Mouse (Mus musculus): ENCODE results near the gene Spata32. TPM values are rescaled to one million over a fixed set of nuclear protein-coding genes. Genes with fewer than 3 reads are reported as not detected.

Gene Spata32
- polyA plus RNA-seq, 1 experiment from 2014 or later: not detected

- Histone ChIP-seq H3K27me3 (replicated peaks; ENCODE audit: control insufficient read depth, insufficient read depth, low read length) (peaks cover 41% of the 10 kb centered on the region), H3K27ac (ENCODE audit: low read depth) (no peak overlapping the region), H3K4me3 (ENCODE audit: low read depth, low read length) (no peak overlapping the region), H3K4me2 (ENCODE audit: low read length) (no peak overlapping the region), H3K9ac (ENCODE audit: low read length) (no peak overlapping the region), H3K36me3 (ENCODE audit: control insufficient read depth, insufficient read depth, low read length) (no peaks in the 10 kb centered on the region), H3K9me3 (ENCODE audit: control insufficient read depth, low read length) (no peaks in the 10 kb centered on the region), H3K4me1 (replicated peaks; ENCODE audit: control insufficient read depth, insufficient read depth, low read length) (no peaks in the 10 kb centered on the region; the same call in 1 of the 2 replicates)
- no peak for DNase-seq (ENCODE audit: low spot score)
- WGBS: 72% methylated on average over 7 of the region's 7 CpGs
- no peak for ATAC-seq (replicated peaks; ENCODE audit: low FRiP score, low TSS enrichment, low read depth)
These were observed 45.0 kb downstream of the Spata32 start for GRCm38 (mm10) chr11:103173041-103173770.

- H3K4me3 ChIP-seq (ENCODE audit: low read depth, low read length): no peak overlapping the region
- no peak overlapping the region for H3K9ac ChIP-seq (ENCODE audit: low read length)
- H3K27me3 ChIP-seq (replicated peaks; ENCODE audit: control insufficient read depth, insufficient read depth, low read length): peaks cover 41% of the 10 kb centered on the region
- no peak overlapping the region for H3K27ac ChIP-seq (ENCODE audit: low read depth)
- no peaks in the 10 kb centered on the region; the same call in 1 of the 2 replicates for H3K4me1 ChIP-seq (replicated peaks; ENCODE audit: control insufficient read depth, insufficient read depth, low read length)
- H3K4me2 ChIP-seq (ENCODE audit: low read length): no peak overlapping the region
- no peak for ATAC-seq (replicated peaks; ENCODE audit: low FRiP score, low TSS enrichment, low read depth)
- DNase-seq (ENCODE audit: low spot score): no peak
- 66% methylated on average over 6 of the region's 6 CpGs for WGBS
- no peaks in the 10 kb centered on the region for H3K36me3 ChIP-seq (ENCODE audit: control insufficient read depth, insufficient read depth, low read length)
- H3K9me3 ChIP-seq (ENCODE audit: control insufficient read depth, low read length): no peaks in the 10 kb centered on the region
These were observed 45.7 kb downstream of the Spata32 start for GRCm38 (mm10) chr11:103172392-103173040.

GRCm38 (mm10) chr11:103171703-103172391 is 46.4 kb downstream of the Spata32 start:
- peaks cover 41% of the 10 kb centered on the region for H3K27me3 ChIP-seq (replicated peaks; ENCODE audit: control insufficient read depth, insufficient read depth, low read length)
- DNase-seq (ENCODE audit: low spot score): no peak
- no peaks in the 10 kb centered on the region for H3K36me3 ChIP-seq (ENCODE audit: control insufficient read depth, insufficient read depth, low read length)
- no peaks in the 10 kb centered on the region for H3K9me3 ChIP-seq (ENCODE audit: control insufficient read depth, low read length)
- H3K27ac ChIP-seq (ENCODE audit: low read depth): no peak overlapping the region
- WGBS: 41% methylated on average over 9 of the region's 9 CpGs
- no peaks in the 10 kb centered on the region; the same call in 1 of the 2 replicates for H3K4me1 ChIP-seq (replicated peaks; ENCODE audit: control insufficient read depth, insufficient read depth, low read length)
- H3K4me2 ChIP-seq (ENCODE audit: low read length): peak overlapping the region; percentile 95
- peak overlapping the region; percentile 49; the same call in 1 of the 2 replicates for H3K4me3 ChIP-seq (ENCODE audit: low read depth, low read length)
- no peak overlapping the region for H3K9ac ChIP-seq (ENCODE audit: low read length)
- no peak for ATAC-seq (replicated peaks; ENCODE audit: low FRiP score, low TSS enrichment, low read depth)

GRCm38 (mm10) chr11:103171286-103171620 is 47.0 kb downstream of the Spata32 start:
- H3K9me3 ChIP-seq (ENCODE audit: control insufficient read depth, low read length): no peaks in the 10 kb centered on the region
- no peak for DNase-seq (ENCODE audit: low spot score)
- H3K4me2 ChIP-seq (ENCODE audit: low read length): peak overlapping the region; percentile 95
- H3K36me3 ChIP-seq (ENCODE audit: control insufficient read depth, insufficient read depth, low read length): no peaks in the 10 kb centered on the region
- H3K4me1 ChIP-seq (replicated peaks; ENCODE audit: control insufficient read depth, insufficient read depth, low read length): no peaks in the 10 kb centered on the region; the same call in 1 of the 2 replicates
- 0 out of 2 replicates have a peak, but pooled peaks have one; percentile 20 for ATAC-seq (replicated peaks; ENCODE audit: low FRiP score, low TSS enrichment, low read depth)
- peaks cover 41% of the 10 kb centered on the region for H3K27me3 ChIP-seq (replicated peaks; ENCODE audit: control insufficient read depth, insufficient read depth, low read length)
- H3K9ac ChIP-seq (ENCODE audit: low read length): peak overlapping the region; percentile 42
- peak overlapping the region; percentile 49 for H3K4me3 ChIP-seq (ENCODE audit: low read depth, low read length)
- H3K27ac ChIP-seq (ENCODE audit: low read depth): no peak overlapping the region
- WGBS: 2% methylated on average over 16 of the region's 23 CpGs

GRCm38 (mm10) chr11:103170494-103171285 is 47.5 kb downstream of the Spata32 start, which contains the start of gene Fmnl1:
TSS of gene Fmnl1 (plus strand) at chr11:103171107.
- Histone ChIP-seq H3K27ac (ENCODE audit: low read depth) (no peak within 1 kb of the TSS), H3K4me3 (ENCODE audit: low read depth, low read length) (peak within 1 kb of the TSS; percentile 49), H3K9me3 (ENCODE audit: control insufficient read depth, low read length) (no peaks in the 10 kb centered on the region), H3K36me3 (ENCODE audit: control insufficient read depth, insufficient read depth, low read length) (no peaks in the 10 kb centered on the region), H3K27me3 (replicated peaks; ENCODE audit: control insufficient read depth, insufficient read depth, low read length) (peaks cover 41% of the 10 kb centered on the region), H3K9ac (ENCODE audit: low read length) (peak within 1 kb of the TSS; percentile 42), H3K4me1 (replicated peaks; ENCODE audit: control insufficient read depth, insufficient read depth, low read length) (no peaks in the 10 kb centered on the region; the same call in 1 of the 2 replicates), H3K4me2 (ENCODE audit: low read length) (peak within 1 kb of the TSS; percentile 95)
- ATAC-seq (replicated peaks; ENCODE audit: low FRiP score, low TSS enrichment, low read depth) (peak; percentile 58; the same call in 1 of the 2 replicates), DNase-seq (ENCODE audit: low spot score) (peak; percentile 68)
- 2% methylated on average over 61 of the region's 84 CpGs for WGBS

GRCm38 (mm10) chr11:103170111-103170493 is 48.1 kb downstream of the Spata32 start:
- Histone ChIP-seq H3K36me3 (ENCODE audit: control insufficient read depth, insufficient read depth, low read length) (no peaks in the 10 kb centered on the region), H3K4me3 (ENCODE audit: low read depth, low read length) (peak overlapping the region; percentile 49), H3K27ac (ENCODE audit: low read depth) (no peak overlapping the region), H3K4me2 (ENCODE audit: low read length) (peak overlapping the region; percentile 95), H3K9ac (ENCODE audit: low read length) (no peak overlapping the region), H3K4me1 (replicated peaks; ENCODE audit: control insufficient read depth, insufficient read depth, low read length) (no peaks in the 10 kb centered on the region; the same call in 1 of the 2 replicates), H3K27me3 (replicated peaks; ENCODE audit: control insufficient read depth, insufficient read depth, low read length) (peaks cover 41% of the 10 kb centered on the region), H3K9me3 (ENCODE audit: control insufficient read depth, low read length) (no peaks in the 10 kb centered on the region)
- WGBS: 59% methylated on average over 3 of the region's 3 CpGs
- ATAC-seq (replicated peaks; ENCODE audit: low FRiP score, low TSS enrichment, low read depth) (no peak), DNase-seq (ENCODE audit: low spot score) (no peak)

GRCm38 (mm10) chr11:103169664-103170063 is 48.6 kb downstream of the Spata32 start:
- Histone ChIP-seq H3K36me3 (ENCODE audit: control insufficient read depth, insufficient read depth, low read length) (no peaks in the 10 kb centered on the region), H3K27me3 (replicated peaks; ENCODE audit: control insufficient read depth, insufficient read depth, low read length) (peaks cover 41% of the 10 kb centered on the region), H3K9me3 (ENCODE audit: control insufficient read depth, low read length) (no peaks in the 10 kb centered on the region), H3K9ac (ENCODE audit: low read length) (no peak overlapping the region), H3K27ac (ENCODE audit: low read depth) (no peak overlapping the region), H3K4me2 (ENCODE audit: low read length) (no peak overlapping the region), H3K4me3 (ENCODE audit: low read depth, low read length) (no peak overlapping the region), H3K4me1 (replicated peaks; ENCODE audit: control insufficient read depth, insufficient read depth, low read length) (no peaks in the 10 kb centered on the region; the same call in 1 of the 2 replicates)
- no peak for DNase-seq (ENCODE audit: low spot score)
- no peak for ATAC-seq (replicated peaks; ENCODE audit: low FRiP score, low TSS enrichment, low read depth)
- 82% methylated on average over 5 of the region's 5 CpGs for WGBS

Measured in intestine, embryonic 14.5 days (tissue).